Mouse (Mus musculus) megakaryocyte progenitor cell, adult 5-6 weeks (primary cell): ENCODE measurements around the gene Pnpla5. TPM values are rescaled to one million over a fixed set of nuclear protein-coding genes. Genes with fewer than 3 reads are reported as not detected.
"Not testable (repeated sequence)": the region's sequence is repeated elsewhere in the genome, so short reads cannot be mapped to it uniquely, and the experiment has no call there.

Source experiments
- ATAC-seq: replicated peaks from 2 replicates; pipeline ENCODE4 v1.8.0; 2016; ENCODE audit warnings: mild to moderate bottlenecking, moderate TSS enrichment, inconsistent platforms; ENCODE audit not compliant: poor library complexity
- total RNA-seq, 2 experiments: library from RNA; stranded (forward) in 1 of 2; stranded (reverse) in 1 of 2; fragments of 157-497, 149-512 nt in 1 of 2; fragments of 200-1000 nt in 1 of 2; gene quantifications; 2 replicates each; pipeline versions ENCODE4 v1.2.3 to v1.2.4; 2015 to 2017

The Pnpla5 gene
- not detected in 2 replicates for total RNA-seq (2015)
- not detected in 2 replicates for total RNA-seq (2017)

DNA sequence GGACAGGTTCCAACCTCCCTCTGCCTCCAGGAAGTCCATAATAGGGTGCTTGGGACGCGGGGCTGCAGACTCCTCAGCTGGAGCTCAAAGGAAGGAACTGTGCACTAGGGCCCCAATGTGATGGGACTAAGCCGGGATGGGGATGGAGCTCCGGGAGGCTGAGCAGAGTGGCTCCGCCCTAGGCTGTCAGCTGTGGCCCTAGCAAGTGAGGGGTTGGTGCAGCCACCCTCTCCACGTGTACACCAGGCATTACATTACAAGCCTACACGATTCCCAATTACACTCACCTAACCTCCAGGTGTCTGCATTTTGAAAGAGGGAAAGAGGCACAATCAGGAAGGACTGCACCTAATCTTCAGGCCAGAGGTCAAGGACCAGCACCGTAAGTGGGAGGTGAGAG, at the start of gene Pnpla5:
Gene Pnpla5, minus strand, starts transcription at position 101 of the 400 bp plus-strand sequence.
- ATAC-seq: no peak

- ATAC-seq: no peak
Observed at GRCm38 (mm10) chr15:84171166-84171565, 48.2 kb upstream of the Pnpla5 start.

- no peak for ATAC-seq
Observed at GRCm38 (mm10) chr15:84169511-84169910, 46.5 kb upstream of the Pnpla5 start.

- no peak for ATAC-seq
Observed at GRCm38 (mm10) chr15:84168170-84169161, 45.5 kb upstream of the Pnpla5 start.

DNA sequence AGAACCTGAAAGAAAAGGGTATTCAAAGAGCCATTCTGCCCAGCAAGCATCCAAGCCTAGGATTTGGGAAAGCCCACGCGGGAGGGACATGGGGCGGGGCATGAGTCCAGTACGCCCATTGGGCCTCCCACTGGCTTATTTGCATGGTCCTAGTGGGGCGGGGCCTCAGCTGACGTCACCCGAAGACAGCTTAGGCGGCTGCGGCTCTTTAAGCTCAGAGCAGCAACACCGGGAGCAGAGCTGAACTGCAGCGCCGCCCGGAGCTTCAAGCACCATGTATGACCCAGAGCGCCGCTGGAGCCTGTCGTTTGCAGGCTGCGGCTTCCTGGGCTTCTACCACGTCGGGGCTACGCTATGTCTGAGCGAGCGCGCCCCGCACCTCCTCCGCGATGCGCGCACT, 44.6 kb upstream of the Pnpla5 start, which contains the start of gene Pnpla3:
Gene Pnpla3, plus strand, starts transcription at position 238 of the 400 bp plus-strand sequence.
- peak; percentile 99 for ATAC-seq

DNA sequence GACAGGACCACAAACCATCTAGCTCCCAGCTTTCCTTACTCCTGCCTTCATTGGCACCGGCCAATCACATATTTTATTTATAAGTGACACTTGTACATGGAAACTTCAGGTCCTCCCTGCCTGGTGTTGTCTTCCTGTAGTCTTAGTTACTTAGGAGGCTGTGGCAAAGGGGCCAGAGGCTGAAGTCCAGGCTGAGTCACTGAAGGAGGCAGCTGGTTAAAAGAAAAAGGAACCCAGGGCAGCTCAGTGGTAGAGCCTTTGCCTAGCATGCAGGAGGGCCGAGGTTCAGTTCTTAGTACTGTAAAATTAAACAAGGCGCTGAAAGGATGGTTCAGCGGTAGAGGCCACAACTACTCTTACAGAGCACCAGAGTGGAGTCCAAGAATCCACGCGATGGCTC, 43.8 kb upstream of the Pnpla5 start:
- no peak for ATAC-seq

DNA sequence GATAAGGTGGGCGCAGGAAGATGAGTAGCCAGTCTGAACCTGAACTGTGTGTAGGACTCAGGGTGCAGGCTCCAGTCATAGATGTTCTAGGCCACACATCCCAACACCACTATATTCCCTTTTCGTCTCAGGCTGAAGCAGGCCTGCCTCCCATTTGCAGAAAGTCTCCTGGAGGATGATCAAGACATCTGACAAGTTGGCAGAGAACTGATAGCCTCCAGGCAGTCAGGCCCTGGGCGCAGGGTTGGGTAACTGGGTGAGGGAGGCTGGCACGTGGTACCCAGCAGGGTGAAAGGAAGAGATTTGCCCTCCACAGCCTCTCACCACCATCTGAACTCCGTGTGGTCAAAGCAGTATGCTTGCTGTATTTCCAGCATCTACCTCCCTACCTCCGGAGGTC, 38.9 kb upstream of the Pnpla5 start:
- no peak for ATAC-seq

DNA sequence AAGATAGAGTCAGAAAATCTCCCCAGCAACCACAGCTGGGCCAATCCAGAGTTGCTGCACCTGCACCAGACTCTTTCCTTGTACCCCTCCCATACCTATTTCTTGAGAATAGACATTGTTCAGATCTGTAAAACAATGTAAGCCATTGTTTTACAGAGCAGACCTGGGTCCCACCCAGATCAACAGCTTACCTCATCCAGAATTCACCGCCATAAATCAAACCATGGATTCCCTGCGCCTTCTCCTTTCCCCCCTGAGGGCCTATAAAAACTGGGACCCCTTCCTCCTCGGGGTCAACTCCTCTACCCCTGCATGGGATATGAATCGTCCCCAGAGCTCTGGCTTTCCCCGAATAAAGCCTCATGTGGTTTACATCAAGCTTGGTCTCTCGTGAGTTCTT, 34.6 kb upstream of the Pnpla5 start:
- ATAC-seq: not testable (repeated sequence)

DNA sequence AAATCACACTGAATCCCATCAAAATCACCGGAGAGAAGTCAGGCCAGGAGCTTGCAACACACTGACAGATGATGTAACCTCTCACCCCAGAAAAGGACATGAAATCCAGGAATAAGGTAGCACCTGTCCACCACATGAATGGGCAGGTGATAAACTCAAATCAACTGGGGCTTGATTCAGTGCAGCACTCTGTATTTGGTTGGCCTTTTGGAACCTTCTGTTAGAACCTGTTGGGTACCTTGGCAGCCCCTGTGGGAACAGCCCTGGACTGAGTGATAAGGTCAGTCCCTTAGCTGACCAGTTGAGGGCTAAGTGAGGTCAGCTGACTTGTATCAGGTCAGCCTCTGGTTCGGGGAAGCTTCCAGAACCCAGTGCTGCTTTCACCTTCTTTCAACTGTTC, 33.2 kb upstream of the Pnpla5 start:
- ATAC-seq: no peak

DNA sequence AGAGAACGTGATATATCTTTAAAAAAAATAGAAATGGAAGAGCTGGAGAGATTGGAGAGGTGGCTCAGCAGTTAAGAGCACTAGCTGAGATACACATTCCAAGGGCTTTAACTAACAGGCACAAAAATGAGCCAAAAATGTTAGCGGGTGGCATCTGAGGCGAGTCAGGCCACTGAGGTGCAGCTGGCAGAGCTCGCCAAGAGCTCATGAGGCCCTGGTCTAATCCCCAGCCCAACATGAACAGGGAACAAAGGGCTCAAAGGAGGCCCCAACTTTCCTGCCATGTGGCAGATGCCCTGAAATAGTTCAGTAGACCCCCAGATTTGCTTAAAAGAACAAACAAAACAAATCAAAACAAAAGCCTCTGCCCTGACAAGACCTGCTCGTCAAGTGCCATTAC, 18.0 kb upstream of the Pnpla5 start:
- no peak for ATAC-seq

DNA sequence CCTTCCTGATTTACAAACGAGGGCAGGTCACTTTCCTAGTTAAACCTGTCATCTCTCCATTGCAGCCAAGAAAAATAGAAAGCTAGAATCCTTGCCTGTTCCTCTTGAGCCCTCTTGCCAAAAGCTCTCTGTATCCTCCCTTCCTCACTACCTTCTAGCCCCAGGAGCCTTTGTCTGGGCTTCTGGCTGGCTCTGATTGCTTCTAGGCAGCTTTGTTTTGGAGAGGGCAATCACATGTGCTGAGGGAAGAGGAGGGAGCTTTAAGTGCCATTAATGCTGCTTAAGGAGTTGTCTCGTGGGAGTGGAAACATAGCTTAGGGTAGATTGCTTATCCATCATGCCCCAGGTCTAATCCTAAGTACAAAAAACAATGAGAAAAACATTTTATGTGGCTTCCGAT, 17.1 kb upstream of the Pnpla5 start:
- ATAC-seq: no peak

DNA sequence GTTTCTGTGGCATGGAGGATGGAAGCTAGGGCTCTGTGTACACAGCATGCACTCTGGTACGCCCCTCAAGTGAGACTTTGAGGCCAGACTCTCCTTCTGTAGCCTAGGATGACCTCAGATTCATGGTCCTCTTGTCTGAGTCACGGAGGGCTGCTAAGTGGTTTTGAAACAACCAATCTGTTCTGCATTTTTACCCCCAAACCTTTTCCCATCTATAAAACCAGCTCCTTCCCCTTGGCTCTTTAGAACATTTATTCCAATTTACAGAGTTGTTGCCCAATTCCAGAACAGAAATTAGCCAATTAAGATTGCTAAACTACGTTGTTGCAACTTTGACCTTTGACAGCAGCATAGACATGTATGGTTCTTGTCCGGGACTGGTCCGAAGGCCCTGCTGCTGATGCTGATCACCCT, 16.6 kb upstream of the Pnpla5 start:
- peak; percentile 68 for ATAC-seq

DNA sequence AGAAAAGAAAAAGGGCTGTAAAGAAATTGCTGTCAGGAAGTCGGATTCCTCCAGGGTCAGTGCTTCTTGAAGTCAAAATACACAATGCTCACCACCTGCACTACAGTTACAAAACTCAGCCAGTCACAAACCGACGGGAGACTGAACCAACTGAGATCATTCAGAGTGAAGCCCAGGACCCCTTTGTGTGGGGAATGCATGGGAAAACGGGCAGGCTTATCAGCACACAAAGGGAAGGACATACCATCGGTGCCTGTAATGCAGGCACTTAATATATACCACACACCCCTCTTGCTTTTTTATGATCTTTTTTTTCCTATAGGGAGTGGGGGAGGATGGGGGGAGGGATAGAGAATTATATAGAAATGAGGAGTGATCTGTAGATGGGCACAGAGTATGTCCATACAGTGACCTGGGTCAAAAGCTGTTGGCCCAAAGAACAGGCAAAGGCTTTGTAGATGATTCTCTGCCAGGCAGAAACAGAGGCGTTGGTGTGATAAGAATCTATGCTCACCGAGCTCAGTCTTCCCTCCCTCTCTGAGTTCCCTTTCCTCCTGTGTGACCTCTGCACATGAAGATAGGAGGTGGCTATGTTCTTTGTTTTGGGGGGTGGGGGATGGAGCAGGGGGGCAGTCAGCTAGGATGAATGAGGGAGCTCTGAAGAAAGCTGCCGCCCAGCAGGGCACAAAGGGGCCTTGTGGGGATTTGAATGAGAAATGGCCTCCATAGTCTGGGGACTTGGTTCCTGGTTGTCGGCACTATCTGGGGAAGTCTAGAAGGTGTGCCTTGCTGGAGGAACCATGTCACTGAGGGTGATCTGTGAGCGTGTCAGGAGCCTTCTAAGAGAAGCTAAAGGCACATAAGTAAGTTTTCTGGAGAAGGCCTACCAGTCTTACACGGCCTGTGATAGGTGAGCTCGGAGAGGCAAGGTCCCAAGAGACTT, 13.8 kb upstream of the Pnpla5 start:
- ATAC-seq: no peak

- peak; percentile 71 for ATAC-seq
Observed at GRCm38 (mm10) chr15:84135472-84135871, 12.5 kb upstream of the Pnpla5 start.

DNA sequence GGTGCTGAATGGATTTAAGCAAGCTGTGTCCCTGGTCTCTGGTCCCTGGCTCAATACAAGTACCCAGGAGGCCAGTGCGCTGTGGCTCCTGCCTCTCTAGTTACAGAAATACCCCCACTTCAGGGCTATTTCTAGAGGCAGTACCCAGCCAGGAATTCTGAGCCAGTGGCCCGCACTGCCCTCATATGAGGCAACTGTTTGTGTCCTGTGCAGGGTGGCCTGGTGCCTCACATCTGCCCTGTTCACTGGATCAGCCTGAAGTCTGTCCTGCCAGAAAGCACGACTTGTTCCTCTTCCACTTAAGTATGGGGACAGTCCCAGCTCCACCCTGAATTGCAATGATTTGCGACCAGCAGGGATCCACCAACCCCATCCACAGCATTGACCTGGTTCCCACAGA, 10.5 kb upstream of the Pnpla5 start:
- no peak for ATAC-seq

DNA sequence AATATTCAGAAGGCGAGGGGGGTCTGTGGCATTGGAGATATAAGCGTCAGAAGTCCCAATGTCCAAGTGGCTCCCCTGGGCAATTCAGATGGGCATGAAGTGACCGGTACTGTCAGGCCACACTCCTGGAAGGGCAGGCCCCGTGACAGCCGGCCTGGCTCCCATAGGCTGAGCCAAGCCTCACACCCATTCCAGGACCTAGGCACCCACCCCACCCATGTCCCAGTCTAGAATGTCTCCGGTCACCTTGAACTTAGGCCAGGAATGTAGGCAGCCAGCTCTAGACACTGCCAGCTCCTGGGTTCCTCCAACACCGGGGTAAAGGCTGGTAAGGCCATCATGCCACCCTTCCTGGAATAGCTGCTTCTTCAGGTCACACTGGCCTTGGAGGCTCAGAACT, 9.0 kb upstream of the Pnpla5 start:
- no peak for ATAC-seq

DNA sequence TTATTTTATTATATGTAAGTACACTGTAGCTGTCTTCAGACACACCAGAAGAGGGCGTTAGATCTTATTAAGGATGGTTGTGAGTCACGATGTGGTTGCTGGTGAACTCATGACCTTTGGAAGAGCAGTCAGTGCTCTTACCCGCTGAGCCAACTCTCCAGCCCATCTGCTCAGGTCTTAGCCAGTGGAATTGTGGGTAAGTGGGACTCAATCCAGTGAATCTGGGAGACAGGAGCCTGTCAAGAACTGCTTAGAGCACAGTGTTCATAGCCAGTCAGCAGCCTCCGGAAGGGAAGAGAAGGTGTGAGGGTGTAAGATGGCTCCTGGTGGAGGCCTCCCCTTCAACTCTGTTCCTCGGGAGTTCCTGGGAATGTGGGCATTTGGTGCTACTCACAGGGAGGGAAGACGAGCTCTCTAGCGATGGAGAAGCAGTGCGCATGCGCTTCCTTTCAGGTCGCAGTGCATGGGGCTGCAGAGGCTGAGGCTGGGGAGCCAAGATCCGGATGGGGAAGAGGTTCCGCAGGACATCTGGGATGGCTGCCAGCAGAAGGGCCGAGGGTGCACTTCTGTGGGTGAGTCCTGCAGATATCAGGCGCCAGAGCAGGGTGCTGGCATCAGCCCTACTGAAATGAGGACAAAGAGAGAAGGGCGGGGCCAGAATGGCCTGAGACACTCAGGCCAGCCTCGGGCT, 8.3 kb upstream of the Pnpla5 start:
- peak; percentile 65 for ATAC-seq

GRCm38 (mm10) chr15:84126871-84127270, 3.9 kb upstream of the Pnpla5 start:
- peak; percentile 97 for ATAC-seq

- peak; percentile 38; the same call in 1 of the 2 replicates for ATAC-seq
Observed at GRCm38 (mm10) chr15:84126447-84126846, 3.5 kb upstream of the Pnpla5 start.

GRCm38 (mm10) chr15:84124086-84124485, 1.1 kb upstream of the Pnpla5 start:
- ATAC-seq: no peak

GRCm38 (mm10) chr15:84121036-84121435, 1.9 kb downstream of the Pnpla5 start:
- no peak for ATAC-seq
